Mouse (Mus musculus): ENCODE measurements around the gene Olfr1412. TPM values are rescaled to one million over a fixed set of nuclear protein-coding genes. Genes with fewer than 3 reads are reported as not detected.

Gene Olfr1412
- polyA plus RNA-seq, 1 experiment from 2014 or later: not detected

GRCm38 (mm10) chr1:92616046-92616445, 30.5 kb downstream of the Olfr1412 start:
- 45% methylated on average over 1 of the region's 1 CpGs for WGBS (ENCODE audit: insufficient replicate concordance)
- Histone ChIP-seq H3K27ac (replicated peaks) (no peak overlapping the region), H3K9ac (no peak overlapping the region), H3K4me3 (replicated peaks) (no peak overlapping the region), H3K4me1 (replicated peaks) (no peaks in the 10 kb centered on the region), H3K4me2 (no peak overlapping the region), H3K36me3 (replicated peaks) (no peaks in the 10 kb centered on the region), H3K27me3 (no peaks in the 10 kb centered on the region; the same call in 1 of the 2 replicates), H3K9me3 (replicated peaks) (no peaks in the 10 kb centered on the region)
- ATAC-seq (ENCODE audit: insufficient read depth): no peak

GRCm38 (mm10) chr1:92617488-92617887, 31.9 kb downstream of the Olfr1412 start, which contains the start of gene Olfr12:
Gene Olfr12, plus strand, starts transcription at chr1:92617788.
- no peak within 1 kb of the TSS for H3K27ac ChIP-seq (replicated peaks)
- H3K9ac ChIP-seq: no peak within 1 kb of the TSS
- ATAC-seq (ENCODE audit: insufficient read depth): no peak
- H3K4me3 ChIP-seq (replicated peaks): no peak within 1 kb of the TSS
- no peak within 1 kb of the TSS for H3K4me2 ChIP-seq
- H3K36me3 ChIP-seq (replicated peaks): no peaks in the 10 kb centered on the region
- no peaks in the 10 kb centered on the region for H3K9me3 ChIP-seq (replicated peaks)
- 37% methylated on average over 2 of the region's 2 CpGs for WGBS (ENCODE audit: insufficient replicate concordance)
- H3K27me3 ChIP-seq: no peaks in the 10 kb centered on the region
- no peaks in the 10 kb centered on the region for H3K4me1 ChIP-seq (replicated peaks)

- no peaks in the 10 kb centered on the region for H3K4me1 ChIP-seq (replicated peaks)
- no peak overlapping the region for H3K9ac ChIP-seq
- 36% methylated on average over 4 of the region's 4 CpGs for WGBS (ENCODE audit: insufficient replicate concordance)
These were observed 32.8 kb downstream of the Olfr1412 start for GRCm38 (mm10) chr1:92618360-92618759.

GRCm38 (mm10) chr1:92628227-92628626, 42.6 kb downstream of the Olfr1412 start:
- Histone ChIP-seq H3K4me2 (no peak overlapping the region), H3K9ac (no peak overlapping the region), H3K36me3 (replicated peaks) (no peaks in the 10 kb centered on the region), H3K27me3 (no peaks in the 10 kb centered on the region), H3K4me3 (replicated peaks) (no peak overlapping the region), H3K27ac (replicated peaks) (no peak overlapping the region), H3K9me3 (replicated peaks) (no peaks in the 10 kb centered on the region), H3K4me1 (replicated peaks) (no peaks in the 10 kb centered on the region)
- ATAC-seq (ENCODE audit: insufficient read depth): no peak
- 29% methylated on average over 4 of the region's 4 CpGs for WGBS (ENCODE audit: insufficient replicate concordance)

More at GRCm38 (mm10) chr1:92618360-92618759, 32.8 kb downstream of the Olfr1412 start:
- Histone ChIP-seq H3K36me3 (replicated peaks) (no peaks in the 10 kb centered on the region), H3K27me3 (no peaks in the 10 kb centered on the region), H3K9me3 (replicated peaks) (no peaks in the 10 kb centered on the region), H3K27ac (replicated peaks) (no peak overlapping the region), H3K4me3 (replicated peaks) (no peak overlapping the region), H3K4me2 (no peak overlapping the region)
- ATAC-seq (ENCODE audit: insufficient read depth): no peak

GRCm38 (mm10) chr1:92632196-92632595, 46.6 kb downstream of the Olfr1412 start:
- 56% methylated on average over 5 of the region's 5 CpGs for WGBS (ENCODE audit: insufficient replicate concordance)
- H3K27ac ChIP-seq (replicated peaks): no peak overlapping the region
- no peaks in the 10 kb centered on the region for H3K27me3 ChIP-seq
- H3K9ac ChIP-seq: no peak overlapping the region
- no peaks in the 10 kb centered on the region for H3K4me1 ChIP-seq (replicated peaks)
- no peaks in the 10 kb centered on the region for H3K9me3 ChIP-seq (replicated peaks)
- peaks cover 15% of the 10 kb centered on the region for H3K36me3 ChIP-seq (replicated peaks)
- ATAC-seq (ENCODE audit: insufficient read depth): no peak
- no peak overlapping the region for H3K4me2 ChIP-seq
- H3K4me3 ChIP-seq (replicated peaks): no peak overlapping the region

GRCm38 (mm10) chr1:92632948-92633347, 47.4 kb downstream of the Olfr1412 start:
- no peak overlapping the region for H3K4me2 ChIP-seq
- H3K27me3 ChIP-seq: no peaks in the 10 kb centered on the region
- H3K9ac ChIP-seq: no peak overlapping the region
- no peak overlapping the region for H3K4me3 ChIP-seq (replicated peaks)
- no peak for ATAC-seq (ENCODE audit: insufficient read depth)
- WGBS (ENCODE audit: insufficient replicate concordance): 54% methylated on average over 6 of the region's 6 CpGs
- peaks cover 23% of the 10 kb centered on the region for H3K36me3 ChIP-seq (replicated peaks)
- H3K27ac ChIP-seq (replicated peaks): no peak overlapping the region
- H3K4me1 ChIP-seq (replicated peaks): no peaks in the 10 kb centered on the region
- no peaks in the 10 kb centered on the region for H3K9me3 ChIP-seq (replicated peaks)

GRCm38 (mm10) chr1:92633726-92634125, 48.1 kb downstream of the Olfr1412 start:
- no peak overlapping the region for H3K27ac ChIP-seq (replicated peaks)
- H3K9me3 ChIP-seq (replicated peaks): no peaks in the 10 kb centered on the region
- no peak overlapping the region for H3K4me2 ChIP-seq
- peaks cover 30% of the 10 kb centered on the region for H3K36me3 ChIP-seq (replicated peaks)
- no peaks in the 10 kb centered on the region for H3K4me1 ChIP-seq (replicated peaks)
- no peaks in the 10 kb centered on the region for H3K27me3 ChIP-seq
- H3K4me3 ChIP-seq (replicated peaks): no peak overlapping the region
- ATAC-seq (ENCODE audit: insufficient read depth): no peak
- no peak overlapping the region for H3K9ac ChIP-seq
- 68% methylated on average over 8 of the region's 8 CpGs for WGBS (ENCODE audit: insufficient replicate concordance)

- WGBS (ENCODE audit: insufficient replicate concordance): 53% methylated on average over 1 of the region's 1 CpGs
- no peaks in the 10 kb centered on the region for H3K27me3 ChIP-seq
- no peaks in the 10 kb centered on the region for H3K9me3 ChIP-seq (replicated peaks)
These were observed 49.0 kb downstream of the Olfr1412 start for GRCm38 (mm10) chr1:92634569-92634968.

GRCm38 (mm10) chr1:92634976-92635599, 49.5 kb downstream of the Olfr1412 start:
- H3K27me3 ChIP-seq: no peaks in the 10 kb centered on the region
- WGBS (ENCODE audit: insufficient replicate concordance): 78% methylated on average over 4 of the region's 4 CpGs
- H3K27ac ChIP-seq (replicated peaks): no peak overlapping the region
- H3K4me2 ChIP-seq: no peak overlapping the region
- peaks cover 35% of the 10 kb centered on the region for H3K36me3 ChIP-seq (replicated peaks)
- ATAC-seq (ENCODE audit: insufficient read depth): no peak
- H3K9me3 ChIP-seq (replicated peaks): no peaks in the 10 kb centered on the region
- H3K4me1 ChIP-seq (replicated peaks): peaks cover 6% of the 10 kb centered on the region
- H3K9ac ChIP-seq: no peak overlapping the region
- H3K4me3 ChIP-seq (replicated peaks): no peak overlapping the region

More at GRCm38 (mm10) chr1:92634569-92634968, 49.0 kb downstream of the Olfr1412 start:
- Histone ChIP-seq H3K4me1 (replicated peaks) (0 out of 2 replicates have a peak, but pooled peaks cover 3% of the 10 kb centered on the region), H3K36me3 (replicated peaks) (peaks cover 35% of the 10 kb centered on the region), H3K27ac (replicated peaks) (no peak overlapping the region), H3K9ac (no peak overlapping the region), H3K4me2 (no peak overlapping the region), H3K4me3 (replicated peaks) (no peak overlapping the region)
- no peak for ATAC-seq (ENCODE audit: insufficient read depth)

- Histone ChIP-seq H3K4me2 (no peak overlapping the region), H3K36me3 (replicated peaks) (peaks cover 35% of the 10 kb centered on the region), H3K4me1 (replicated peaks) (peaks cover 15% of the 10 kb centered on the region), H3K4me3 (replicated peaks) (no peak overlapping the region), H3K27me3 (no peaks in the 10 kb centered on the region), H3K9me3 (replicated peaks) (no peaks in the 10 kb centered on the region), H3K9ac (no peak overlapping the region), H3K27ac (replicated peaks) (no peak overlapping the region)
- no peak for ATAC-seq (ENCODE audit: insufficient read depth)
- WGBS (ENCODE audit: insufficient replicate concordance): 72% methylated on average over 8 of the region's 8 CpGs
These were observed 50.4 kb downstream of the Olfr1412 start for GRCm38 (mm10) chr1:92636015-92636414.

- no peak for ATAC-seq (ENCODE audit: insufficient read depth)
- no peak overlapping the region for H3K4me2 ChIP-seq
- peaks cover 19% of the 10 kb centered on the region for H3K4me1 ChIP-seq (replicated peaks)
- H3K36me3 ChIP-seq (replicated peaks): peaks cover 35% of the 10 kb centered on the region
- no peaks in the 10 kb centered on the region for H3K9me3 ChIP-seq (replicated peaks)
- no peaks in the 10 kb centered on the region for H3K27me3 ChIP-seq
- H3K4me3 ChIP-seq (replicated peaks): no peak overlapping the region
- H3K9ac ChIP-seq: no peak overlapping the region
- 82% methylated on average over 11 of the region's 11 CpGs for WGBS (ENCODE audit: insufficient replicate concordance)
- H3K27ac ChIP-seq (replicated peaks): no peak overlapping the region
These were observed 51.1 kb downstream of the Olfr1412 start for GRCm38 (mm10) chr1:92636676-92637075.

Data from liver, embryonic 15.5 days (tissue).